Mouse (Mus musculus) MEL (cell line): ENCODE measurements at regions not wholly inside any gene's neighbourhood (a gene's known extent, or its start where the extent isn't known, plus 50 kb on each side); places are given as distances from the start of the nearest gene placed in this dataset.

Experiments
- GABPA ChIP-seq: IDR thresholded peaks from 2 replicates; pipeline ENCODE4 v1.6.1; 2012; ENCODE audit warnings: low read depth, mild to moderate bottlenecking, inconsistent platforms, low read length, improper control_type of control experiment, moderate library complexity
- HCFC1 ChIP-seq: IDR thresholded peaks from 2 replicates; pipeline ENCODE4 v1.6.1; 2012; ENCODE audit warnings: low read depth, mild to moderate bottlenecking, inconsistent platforms, low read length, improper control_type of control experiment, moderate library complexity
- UBTF ChIP-seq: IDR thresholded peaks from 2 replicates; pipeline ENCODE4 v1.6.1; 2012; ENCODE audit warnings: low read depth, mild to moderate bottlenecking, inconsistent platforms, low read length, improper control_type of control experiment, moderate library complexity, borderline replicate concordance; ENCODE audit not compliant: insufficient read depth

- TF ChIP-seq UBTF (no peak), GABPA (no peak), HCFC1 (no peak)
Measured at GRCm38 (mm10) chr8:89570639-89571325, 526.8 kb upstream of the Sall1 start.
